Mouse (Mus musculus) spleen, adult 10 weeks (tissue): ENCODE measurements around the gene Gm3173. TPM values are rescaled to one million over a fixed set of nuclear protein-coding genes. Genes with fewer than 3 reads are reported as not detected.

Experiments used
- polyA plus RNA-seq: library from polyadenylated mRNA; stranded (reverse); fragments of 350-450 nt; fragmentation: Illumina TruSeq; extraction: RNeasy Lipid Tissue Mini Kit (QIAGEN cat#74804); gene quantifications from one replicate; pipeline ENCODE4 v1.2.3, GENCODE M21; 2015; ENCODE audit warnings: low replicate concordance; ENCODE audit not compliant: insufficient read depth

Gm3173 gene
- polyA plus RNA-seq = not detected

DNA sequence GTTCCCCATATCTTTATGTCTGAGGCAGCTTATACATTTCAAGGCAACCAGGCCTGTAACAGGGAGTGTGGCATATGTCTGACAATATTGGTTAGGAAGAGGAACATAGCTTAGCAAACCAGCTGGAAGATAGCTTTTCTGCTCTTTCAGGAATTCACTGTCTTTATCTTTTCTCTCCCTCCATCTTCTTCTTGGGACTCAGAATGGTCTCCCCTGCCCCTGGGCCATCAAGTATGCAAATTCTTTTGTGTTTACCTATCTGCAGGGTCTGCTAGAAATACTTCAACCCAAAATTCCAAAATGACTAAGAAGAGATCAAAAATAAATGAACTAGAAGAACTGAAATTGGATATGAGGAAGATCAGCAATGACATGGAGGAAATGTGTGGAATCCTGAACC lies at the start of gene Gm3173:
Gene Gm3173 (plus strand): TSS at position 301 of the 400 bp plus-strand sequence.

GRCm38 (mm10) chr14:4397226-4397625 lies 33.6 kb upstream of the Gm3173 start, which contains the start of gene Gm3159:
TSS of gene Gm3159 (plus strand) at chr14:4397526.

GRCm38 (mm10) chr14:4414965-4415835 lies 15.6 kb upstream of the Gm3173 start, which contains the start of gene Gm3164:
TSS of gene Gm3164 (plus strand) at chr14:4415448.

GRCm38 (mm10) chr14:4481445-4481844 lies 50.7 kb downstream of the Gm3173 start, which contains the start of gene Gm3182:
TSS of gene Gm3182 (plus strand) at chr14:4481745.

DNA sequence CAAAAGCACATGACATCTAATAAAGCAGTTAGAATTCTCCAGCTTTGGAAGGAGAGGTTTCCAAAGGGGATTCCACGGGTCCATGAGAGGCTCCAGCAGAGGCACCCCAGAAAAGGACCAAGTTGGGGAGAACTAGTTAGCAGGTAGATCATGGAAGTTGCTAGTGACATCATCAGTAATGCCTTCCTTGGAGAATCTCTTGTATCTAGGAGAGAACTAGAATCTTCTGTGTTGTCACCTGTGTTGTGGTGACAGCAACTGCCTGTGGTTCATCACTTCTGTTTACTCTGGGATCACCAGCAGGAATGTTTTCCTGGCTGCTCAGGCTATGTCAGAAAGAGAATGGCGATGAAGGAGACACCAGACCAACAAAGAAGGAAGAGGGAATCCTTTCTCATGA lies 124.3 kb downstream of the Gm3173 start, which contains the start of gene Gm3047:
Gene Gm3047 (plus strand): TSS at position 301 of the 400 bp plus-strand sequence.

Other genes starting within 250 kb of the Gm3173 start
- gene Gm2974, start 248.4 kb upstream of the Gm3173 start, polyA plus RNA-seq = not detected
- gene Gm3138, start 181.4 kb upstream of the Gm3173 start, polyA plus RNA-seq = not detected
- not detected for gene Gm3149, start 113.7 kb upstream of the Gm3173 start, polyA plus RNA-seq
- gene 2610042L04Rik, start 96.2 kb upstream of the Gm3173 start, polyA plus RNA-seq = not detected
- gene Gm3159, start 33.5 kb upstream of the Gm3173 start, polyA plus RNA-seq = not detected
- gene Gm3164, start 15.5 kb upstream of the Gm3173 start, polyA plus RNA-seq = 0.14 TPM
- gene Gm3182, start 50.8 kb downstream of the Gm3173 start, polyA plus RNA-seq = not detected
- gene Gm3047, start 124.4 kb downstream of the Gm3173 start, polyA plus RNA-seq = not detected
- gene Gm8159, start 201.4 kb downstream of the Gm3173 start, polyA plus RNA-seq = not detected
- gene Gm3239, start 233.2 kb downstream of the Gm3173 start, polyA plus RNA-seq = not detected